ENCODE assay signal across 9 mouse cellular contexts in genomic region chr4:133601721-133602218, GRCm38 (mm10). TPM values are rescaled to one million over a fixed set of nuclear protein-coding genes. Genes with fewer than 3 reads are reported as not detected.
A peak's percentile ranks its signal among the peaks of the same experiment; 100 is the strongest.
DNase-seq lines count a peak whose midpoint lies in the region; ATAC-seq and TF ChIP-seq lines count a peak whose summit lies in the region.
"Had no signal": no experiment of that assay in that cellular context is flagged by ENCODE, and none has a peak within 500 bp of the region (broad histone marks: within the 10 kb centered on the region; RNA-seq: fewer than 3 reads in every experiment).

Gene Sfn, minus strand, starts transcription at chr4:133602168.

- DNase-seq in induced T-regulatory cell, adult 2 months (ENCODE audit: low read depth), result peak; percentile 86
- DNase-seq in urinary bladder, postnatal 25 days (ENCODE audit: low spot score), result peak; percentile 84
- DNase-seq in left cerebral cortex, adult 8-10 months (ENCODE audit: low spot score in 2 of 2), result no peak

- peaks cover 2% of the 10 kb centered on the region; the same call in 1 of the 2 replicates for H3K27me3 ChIP-seq in E14TG2a.4 (ENCODE audit: insufficient read depth, low read length)
- H3K27me3 ChIP-seq in liver, embryonic 12.5 days (replicated peaks), result peaks cover 64% of the 10 kb centered on the region
- peaks cover 59% of the 10 kb centered on the region for H3K27me3 ChIP-seq in neural tube, embryonic 15.5 days (replicated peaks)

- H3K36me3 ChIP-seq in E14TG2a.4 (ENCODE audit: insufficient read depth, low read length), result peaks cover 40% of the 10 kb centered on the region
- H3K36me3 ChIP-seq in liver, embryonic 12.5 days, result peaks cover 22% of the 10 kb centered on the region
- peaks cover 27% of the 10 kb centered on the region for H3K36me3 ChIP-seq in neural tube, embryonic 15.5 days

- ATAC-seq in activated CD4-positive, CD25-positive, alpha-beta regulatory T cell, adult 4 months, result peak; percentile 34
- ATAC-seq in erythroblast, adult 5-6 weeks (replicated peaks; ENCODE audit: low FRiP score, poor library complexity, severe bottlenecking), result peak; percentile 21; the same call in 1 of the 2 replicates
- no peak for ATAC-seq in liver, embryonic 12.5 days
- no peak for ATAC-seq in neural tube, embryonic 15.5 days (ENCODE audit: low FRiP score)

- no peaks in the 10 kb centered on the region for H3K9me3 ChIP-seq in E14TG2a.4 (ENCODE audit: low read length)
- H3K9me3 ChIP-seq in liver, embryonic 12.5 days (replicated peaks), result no peaks in the 10 kb centered on the region
- no peaks in the 10 kb centered on the region for H3K9me3 ChIP-seq in neural tube, embryonic 15.5 days (replicated peaks)

- H3K27ac ChIP-seq in liver, embryonic 12.5 days, result no peak within 1 kb of the TSS
- H3K27ac ChIP-seq in neural tube, embryonic 15.5 days (replicated peaks), result no peak within 1 kb of the TSS
- H3K27ac ChIP-seq: macrophage had no signal

- WGBS in liver, embryonic 12.5 days (ENCODE audit: insufficient replicate concordance), result 2% methylated on average over 16 of the region's 16 CpGs
- WGBS in neural tube, embryonic 15.5 days, result under 1% methylated on average over 16 of the region's 16 CpGs

- peak within 1 kb of the TSS; percentile 74 for H3K4me3 ChIP-seq in E14TG2a.4 (replicated peaks; ENCODE audit: low read length)
- peak within 1 kb of the TSS; percentile 44 for H3K4me3 ChIP-seq in liver, embryonic 12.5 days
- peak within 1 kb of the TSS; percentile 14 for H3K4me3 ChIP-seq in neural tube, embryonic 15.5 days (replicated peaks)

- TF ChIP-seq CTCF in E14TG2a.4 (conservative IDR thresholded peaks at IDR 0.05; ENCODE audit: low read length), result peak; percentile 52

- H3K4me2 ChIP-seq in liver, embryonic 12.5 days, result peak within 1 kb of the TSS; percentile 64
- H3K4me2 ChIP-seq in neural tube, embryonic 15.5 days, result peak within 1 kb of the TSS; percentile 26

- H3K9ac ChIP-seq in liver, embryonic 12.5 days, result peak within 1 kb of the TSS; percentile 44
- no peak within 1 kb of the TSS for H3K9ac ChIP-seq in neural tube, embryonic 15.5 days (replicated peaks)

- H3K4me1 ChIP-seq in E14TG2a.4 (replicated peaks; ENCODE audit: low read depth, low read length), result peaks cover 87% of the 10 kb centered on the region
- peaks cover 31% of the 10 kb centered on the region for H3K4me1 ChIP-seq in liver, embryonic 12.5 days
- peaks cover 19% of the 10 kb centered on the region for H3K4me1 ChIP-seq in neural tube, embryonic 15.5 days

RNA-seq across cellular contexts. Expression of gene Sfn, which starts in this region (rescaled TPM):
- 10 to 100 TPM; 10.2 to 22.2 TPM for polyA plus RNA-seq in activated CD4-positive, CD25-positive, alpha-beta regulatory T cell, adult 4 months (2017; shearing (Covaris generic))
- total RNA-seq in erythroblast, adult 5-6 weeks (2015; ENCODE audit: low replicate concordance), result 0.84 TPM in 1 of 2 replicates, not detected in the other
- 0.28 and 1.5 TPM in 2 replicates for total RNA-seq in erythroblast, adult 5-6 weeks (2017; ENCODE audit: low replicate concordance)
- polyA plus RNA-seq in liver, embryonic 12.5 days (2016; fragmentation: Nextera tagmentation; extraction: Ambion mirVana), result 0.21 and 0.81 TPM in 2 replicates
- 1.7 and 32.5 TPM in 2 replicates for polyA plus RNA-seq in neural tube, embryonic 15.5 days (2015; fragmentation: Nextera tagmentation; extraction: Ambion mirVana)
- 1 to 10 TPM; 1.6 to 2.2 (median 1.8) TPM for total RNA-seq in left cerebral cortex, adult 8-10 months (2022)

Comparison
In these comparisons a context has a peak if more than half of its experiments do, and no peak if none do; other contexts are left out.
1. H3K4me3 ChIP-seq: peak in every context shown above with its lines; median percentile 74 in E14TG2a.4; 44 in liver, embryonic 12.5 days; 14 in neural tube, embryonic 15.5 days.
2. ATAC-seq: peak in activated CD4-positive, CD25-positive, alpha-beta regulatory T cell, adult 4 months (single experiment) and erythroblast, adult 5-6 weeks (single experiment); none in liver, embryonic 12.5 days (single experiment) and neural tube, embryonic 15.5 days (single experiment).
3. DNase-seq: peak in induced T-regulatory cell, adult 2 months (single experiment) and urinary bladder, postnatal 25 days (single experiment); none in left cerebral cortex, adult 8-10 months (0 of 2).